Mouse (Mus musculus) MEL (cell line): ENCODE results near the gene Lgals7.

Experiments used
- BHLHE40 ChIP-seq: IDR thresholded peaks from 2 replicates; pipeline ENCODE4 v1.6.1; 2012; ENCODE audit warnings: low read depth, mild to moderate bottlenecking, inconsistent platforms, low read length, improper control_type of control experiment, borderline replicate concordance
- CTCF ChIP-seq, 3 experiments: IDR thresholded peaks in 2 of 3; conservative IDR thresholded peaks in 1 of 3; 2 replicates each; pipeline ENCODE4 v1.5.1; 2011 to 2012; ENCODE audit warnings: low read length in 3 of 3, low read depth in 2 of 3, mild to moderate bottlenecking in 2 of 3, improper control_type of control experiment in 1 of 3, inconsistent platforms in 1 of 3, mixed read lengths in 1 of 3, moderate library complexity in 1 of 3; ENCODE audit not compliant: control insufficient read depth in 1 of 3, insufficient read depth in 1 of 3, poor library complexity in 1 of 3, severe bottlenecking in 1 of 3
- E2F4 ChIP-seq: IDR thresholded peaks from 2 replicates; pipeline ENCODE4 v1.6.1; 2011; ENCODE audit warnings: low read depth, low read length, improper control_type of control experiment, borderline replicate concordance
- EP300 ChIP-seq, 2 experiments: IDR thresholded peaks; 2 replicates each; pipeline ENCODE4 v1.6.1; 2011; ENCODE audit warnings: improper control_type of control experiment in 2 of 2, low read length in 2 of 2, low read depth in 1 of 2, mild to moderate bottlenecking in 1 of 2
- GATA1 ChIP-seq: IDR thresholded peaks from 2 replicates; pipeline ENCODE4 v1.6.1; 2011; ENCODE audit warnings: low read depth, low read length, improper control_type of control experiment
- MAZ ChIP-seq: IDR thresholded peaks from 2 replicates; pipeline ENCODE4 v1.6.1; 2012; ENCODE audit warnings: low read depth, mild to moderate bottlenecking, inconsistent platforms, low read length, improper control_type of control experiment
- POLR2A ChIP-seq, 2 experiments: IDR thresholded peaks; 2 replicates each; pipeline ENCODE4 v1.6.1; 2011 to 2012; ENCODE audit warnings: low read length in 2 of 2, mild to moderate bottlenecking in 2 of 2, control low read depth in 1 of 2, improper control_type of control experiment in 1 of 2, low read depth in 1 of 2, moderate library complexity in 1 of 2; ENCODE audit not compliant: control insufficient read depth in 1 of 2, insufficient read depth in 1 of 2, poor library complexity in 1 of 2
- POLR2AphosphoS2 ChIP-seq: IDR thresholded peaks from 2 replicates; pipeline ENCODE4 v1.6.1; 2011; ENCODE audit warnings: low read length, improper control_type of control experiment
- POLR2AphosphoS5 ChIP-seq: IDR thresholded peaks from 2 replicates; pipeline ENCODE4 v1.6.1; 2012; ENCODE audit warnings: low read depth, borderline replicate concordance, mild to moderate bottlenecking, inconsistent platforms, low read length, moderate library complexity, mixed read lengths
- RCOR1 ChIP-seq: IDR thresholded peaks from 2 replicates; pipeline ENCODE4 v1.6.1; 2012; ENCODE audit warnings: low read depth, mild to moderate bottlenecking, inconsistent platforms, low read length, improper control_type of control experiment
- SIN3A ChIP-seq: IDR thresholded peaks from 2 replicates; pipeline ENCODE4 v1.6.1; 2012; ENCODE audit warnings: low read length, improper control_type of control experiment, inconsistent platforms
- ZC3H11A ChIP-seq: IDR thresholded peaks from 2 replicates; pipeline ENCODE4 v1.6.1; 2012; ENCODE audit warnings: low read depth, mild to moderate bottlenecking, inconsistent platforms, low read length, improper control_type of control experiment
- ZNF384 ChIP-seq: IDR thresholded peaks from 2 replicates; pipeline ENCODE4 v1.6.1; 2012; ENCODE audit warnings: low read depth, mild to moderate bottlenecking, inconsistent platforms, low read length, improper control_type of control experiment

DNA sequence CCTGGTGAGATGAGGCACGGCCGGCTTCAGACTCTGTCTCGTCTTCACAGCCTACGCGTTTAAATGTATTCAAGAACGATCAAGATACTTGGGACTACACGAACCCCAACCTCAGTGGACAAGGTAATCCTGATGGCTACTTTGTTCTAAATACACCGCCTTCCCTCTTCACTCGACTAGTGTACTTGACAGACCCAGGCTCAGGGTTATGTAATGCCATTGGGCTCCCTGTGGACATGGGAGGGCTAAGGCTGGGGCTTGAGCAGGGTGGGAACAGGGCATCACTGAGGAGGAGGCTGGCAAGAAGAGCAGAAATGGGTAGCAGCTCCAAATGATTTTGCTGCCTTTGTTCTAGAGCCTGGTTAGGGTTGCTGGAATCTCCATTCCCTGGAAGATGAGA, 48.4 kb upstream of the Lgals7 start:
- TF ChIP-seq MAZ: no peak
- TF ChIP-seq EP300 (IDR thresholded peaks at IDR 0.05; ENCODE audit: low read depth in 1 of 2, low read length in 2 of 2): no peak
- no peak for TF ChIP-seq CTCF (IDR thresholded peaks at IDR 0.05 in 2 of 3, conservative IDR thresholded peaks at IDR 0.05 in 1 of 3; ENCODE audit: control insufficient read depth in 1 of 3, insufficient read depth in 1 of 3, low read depth in 2 of 3, low read length in 3 of 3, poor library complexity in 1 of 3, severe bottlenecking in 1 of 3)
- no peak for TF ChIP-seq GATA1
- no peak for TF ChIP-seq POLR2A (IDR thresholded peaks at IDR 0.05; ENCODE audit: control insufficient read depth in 1 of 2, insufficient read depth in 1 of 2, low read depth in 1 of 2, low read length in 2 of 2, poor library complexity in 1 of 2)
- no peak for TF ChIP-seq BHLHE40
- no peak for TF ChIP-seq E2F4
- no peak for TF ChIP-seq ZC3H11A
- TF ChIP-seq ZNF384: no peak
- TF ChIP-seq POLR2AphosphoS2: no peak; the same call in 1 of the 2 replicates
- no peak for TF ChIP-seq POLR2AphosphoS5
- no peak for TF ChIP-seq SIN3A
- TF ChIP-seq RCOR1: no peak
